Mouse (Mus musculus) right cerebral cortex, adult 18-20 months (tissue): Measurements from ENCODE around the gene Wasf1.

Experiments
- DNase-seq: peaks from one replicate; pipeline ENCODE4 v3.0.0; 2022; ENCODE audit warnings: mixed read lengths

The Wasf1 gene

GRCm38 (mm10) chr10:40984600-40984999, 101.3 kb downstream of the Wasf1 start:
- DNase-seq: no peak

GRCm38 (mm10) chr10:40985350-40985749, 102.1 kb downstream of the Wasf1 start:
- no peak for DNase-seq
